Mouse (Mus musculus): ENCODE results near the gene Clca2. TPM values are rescaled to one million over a fixed set of nuclear protein-coding genes. Genes with fewer than 3 reads are reported as not detected.

The Clca2 gene
- total RNA-seq, 1 experiment from 2014 or later = not detected

Other genes with a start within 250 kb of the Clca2 start
- not detected in 2 replicates for gene Clca4b, start 166.9 kb downstream of the Clca2 start, total RNA-seq (2017)
- gene Clca4a, start 124.4 kb downstream of the Clca2 start, total RNA-seq (2017) = not detected in 2 replicates
- not detected in 2 replicates for gene Clca1, start 66.7 kb downstream of the Clca2 start, total RNA-seq (2017)
- gene Odf2l, start 19.1 kb upstream of the Clca2 start, total RNA-seq (2017) = 36.9 and 44.2 TPM in 2 replicates
- not detected in 2 replicates for gene Col24a1, start 193.0 kb upstream of the Clca2 start, total RNA-seq (2017)